Mouse (Mus musculus): ENCODE measurements around the gene Phyhipl.

The Phyhipl gene

DNA sequence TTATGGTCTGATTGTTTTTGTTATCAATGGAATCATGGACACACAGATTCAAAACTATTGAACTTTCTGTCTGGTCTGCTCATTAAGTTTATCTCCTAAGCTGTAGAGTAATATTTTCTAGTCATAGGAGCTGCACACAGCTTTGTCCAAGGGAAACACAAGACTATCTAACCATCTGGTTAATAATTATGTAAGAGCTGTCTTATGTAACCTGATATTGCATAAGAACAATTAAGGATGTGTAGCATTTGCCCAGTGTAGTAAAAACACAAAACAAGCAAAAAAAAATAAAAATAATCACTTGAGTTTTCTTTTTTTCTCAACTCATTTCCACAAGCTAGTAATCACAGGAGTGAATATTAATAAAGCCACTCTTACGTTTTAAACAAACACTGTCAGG is 20.5 kb downstream of the Phyhipl start:
- no peak for DNase-seq (ENCODE audit: low read depth)

DNA sequence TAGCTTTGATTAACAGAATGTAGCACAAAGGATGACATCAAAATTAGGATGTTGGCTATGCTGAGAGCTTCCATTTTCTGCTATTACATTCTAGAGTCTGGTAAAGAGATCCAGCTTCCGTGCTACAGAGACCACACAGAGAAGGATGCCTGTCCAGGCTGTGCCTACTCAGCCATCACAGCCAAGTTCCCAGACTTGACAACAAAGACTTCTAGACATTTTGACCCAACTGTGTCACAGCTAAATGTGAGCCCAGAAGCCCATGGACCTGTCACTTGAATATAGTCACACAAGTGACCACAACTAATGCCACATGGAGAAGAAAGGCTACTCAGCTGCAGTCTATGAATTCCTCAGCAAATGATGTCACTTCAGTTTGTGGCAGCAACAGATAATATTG is 24.6 kb downstream of the Phyhipl start:
- DNase-seq (ENCODE audit: low read depth), result no peak

GRCm38 (mm10) chr10:70623461-70623860 is 32.3 kb downstream of the Phyhipl start:
- DNase-seq (ENCODE audit: low read depth), result no peak

DNA sequence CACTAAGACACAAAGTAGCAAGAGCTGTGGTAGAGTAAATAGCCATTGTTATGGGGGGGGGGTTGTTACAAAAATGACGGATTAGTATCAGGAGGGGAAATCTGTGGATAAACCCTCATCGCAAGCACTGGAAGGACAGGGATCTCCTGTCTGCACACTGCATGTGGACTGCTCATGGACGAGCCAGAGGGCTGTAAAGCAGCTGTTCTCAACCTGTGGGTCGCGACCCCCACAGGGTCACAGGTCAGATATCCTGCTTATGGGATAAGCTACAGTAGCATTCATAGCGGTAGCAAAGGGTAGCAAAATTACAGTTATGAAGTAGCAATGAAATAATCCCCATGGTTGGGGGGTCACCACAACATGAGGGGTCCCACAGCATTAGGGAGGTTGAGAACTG is 39.4 kb downstream of the Phyhipl start:
- DNase-seq (ENCODE audit: low read depth), result no peak

GRCm38 (mm10) chr10:70611633-70612032 is 44.1 kb downstream of the Phyhipl start:
- no peak for DNase-seq (ENCODE audit: low read depth)

- no peak for DNase-seq (ENCODE audit: low read depth)
These were observed 55.9 kb downstream of the Phyhipl start for GRCm38 (mm10) chr10:70599925-70600305.

DNA sequence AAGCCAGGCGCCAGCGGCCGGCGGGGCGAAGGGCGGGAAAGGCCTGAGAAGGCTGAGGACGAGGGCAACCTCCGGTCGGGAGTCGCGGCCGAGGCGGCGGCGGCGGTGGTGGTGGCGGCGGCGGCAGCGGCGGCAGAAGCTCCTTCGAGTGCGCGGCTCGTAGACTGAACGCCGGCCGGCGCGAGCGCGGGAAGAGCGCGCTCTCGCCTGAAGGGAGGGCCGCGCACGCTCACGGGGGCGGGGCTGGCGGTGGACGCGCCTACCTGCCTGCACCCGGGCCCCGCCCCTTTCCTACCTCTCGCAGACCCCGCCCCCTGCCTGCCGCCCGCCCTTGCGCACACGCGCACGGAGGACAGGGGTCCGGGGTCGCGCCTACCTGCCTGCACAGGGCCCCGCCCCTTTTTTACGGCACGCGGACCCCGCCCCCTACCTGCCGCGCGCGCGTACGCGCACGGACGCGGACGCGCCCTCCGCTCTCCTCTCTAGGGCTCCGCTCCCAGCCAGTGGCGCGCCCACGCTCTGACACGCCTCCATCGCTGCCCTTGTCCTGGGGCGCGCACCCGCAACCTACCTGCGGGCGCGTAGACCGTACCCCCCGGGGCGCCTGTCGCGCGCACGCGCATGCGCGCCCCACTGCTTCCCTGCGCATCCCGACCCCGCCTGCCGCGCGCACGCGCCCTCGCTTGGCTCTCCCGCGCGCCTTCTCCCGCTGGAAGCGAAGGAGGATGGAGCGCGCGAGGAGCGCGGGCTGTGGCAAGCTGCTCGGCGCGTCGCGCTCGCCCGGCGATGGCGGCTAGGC is 56.4 kb downstream of the Phyhipl start:
- no peak for DNase-seq (ENCODE audit: low read depth)

DNA sequence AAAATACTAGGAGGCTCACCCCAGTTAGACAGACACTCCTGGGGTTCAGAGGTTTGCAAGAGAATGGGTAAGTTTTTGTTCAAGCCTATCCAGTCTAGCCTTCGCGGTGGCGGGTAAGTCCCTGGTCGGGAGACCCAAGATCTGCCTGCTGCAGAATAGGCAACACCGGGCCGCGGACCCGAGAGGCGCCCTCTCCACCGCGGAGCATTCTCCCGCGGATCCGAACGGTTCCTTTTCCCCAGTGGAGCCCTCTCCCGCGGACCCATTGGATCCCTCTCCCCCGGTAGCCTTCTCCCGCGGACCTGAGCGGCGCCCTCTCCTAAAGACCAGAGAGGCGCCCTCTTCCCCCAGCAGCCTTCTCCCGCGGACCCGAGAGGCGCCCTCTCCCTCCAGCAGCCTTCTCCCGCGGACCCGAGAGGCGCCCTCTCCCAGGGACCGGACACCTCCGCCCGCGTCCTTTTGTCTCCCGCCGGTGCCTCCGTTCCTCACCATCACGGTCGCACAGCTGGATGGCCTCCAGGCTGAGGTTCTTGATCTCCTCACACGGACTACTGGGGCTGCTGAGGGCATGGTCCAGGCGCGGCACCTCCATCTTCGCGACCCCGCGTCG is 57.1 kb downstream of the Phyhipl start:
- DNase-seq (ENCODE audit: low read depth), result no peak

DNA sequence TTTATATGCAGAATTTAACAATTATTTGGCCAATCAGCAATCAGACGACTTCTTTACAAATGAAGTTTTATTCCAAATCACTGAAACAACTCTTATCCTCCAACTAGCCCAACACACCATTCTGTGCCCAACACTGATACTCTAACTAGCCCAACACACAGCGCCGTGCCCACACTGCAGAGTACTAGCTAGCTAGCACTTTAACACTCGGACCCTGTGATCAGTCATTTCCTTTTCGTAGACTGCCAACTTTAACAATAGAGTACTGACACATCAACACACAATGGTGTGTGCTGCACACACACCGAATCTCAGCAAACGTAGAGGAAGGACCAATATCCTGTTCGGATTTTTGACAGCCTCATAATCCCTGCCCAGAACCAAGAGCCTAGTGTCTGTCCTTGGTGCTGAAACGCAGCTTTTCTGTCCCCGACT is 57.7 kb downstream of the Phyhipl start:
- no peak for DNase-seq (ENCODE audit: low read depth)

DNA sequence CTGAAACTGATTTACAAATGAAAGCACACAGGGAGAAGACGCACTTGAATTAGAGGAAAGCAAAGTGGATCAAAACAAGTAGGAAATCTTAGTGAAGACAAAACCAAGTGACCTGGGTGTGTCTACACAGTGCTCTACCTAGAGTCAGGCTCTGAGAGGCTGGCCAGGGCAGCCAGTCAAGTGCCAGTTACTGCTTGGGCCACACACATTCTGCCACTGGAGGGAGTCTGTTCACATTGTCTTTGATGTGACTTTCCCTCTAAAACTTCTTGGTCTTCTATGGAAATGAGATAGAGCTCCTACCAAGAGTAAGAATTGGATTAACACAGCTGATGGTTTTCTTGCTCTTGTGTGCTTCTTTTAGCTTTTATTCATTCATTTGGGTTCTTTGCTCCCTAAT is 61.8 kb downstream of the Phyhipl start:
- DNase-seq (ENCODE audit: low read depth), result no peak

DNA sequence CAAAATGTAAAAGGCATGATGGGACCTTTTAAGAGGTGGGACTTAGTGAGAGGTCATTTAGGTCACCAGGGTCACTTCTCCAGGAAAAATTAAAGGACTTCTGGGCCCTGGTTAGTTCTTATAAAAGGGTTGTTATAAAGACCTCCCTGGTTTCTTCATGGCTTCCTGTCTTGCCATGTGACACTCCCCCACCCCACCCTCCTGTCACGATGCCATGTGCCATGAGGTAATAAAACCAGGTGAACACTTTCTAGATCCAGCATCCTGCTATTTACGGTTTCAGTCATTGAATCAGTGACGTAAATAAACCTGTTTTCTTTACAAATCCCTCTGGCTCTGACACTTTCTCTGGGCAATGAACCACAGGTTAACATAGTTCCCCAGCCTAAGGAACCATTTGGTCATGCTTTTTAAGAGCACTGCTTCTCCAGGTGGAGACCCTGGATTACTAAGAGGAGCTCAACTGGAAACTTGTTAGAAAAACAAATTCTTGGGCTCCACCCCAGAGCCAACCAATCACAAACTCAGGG is 68.8 kb downstream of the Phyhipl start:
- no peak for DNase-seq (ENCODE audit: low read depth)

GRCm38 (mm10) chr10:70584171-70584570 is 71.6 kb downstream of the Phyhipl start:
- DNase-seq (ENCODE audit: low read depth), result no peak

DNA sequence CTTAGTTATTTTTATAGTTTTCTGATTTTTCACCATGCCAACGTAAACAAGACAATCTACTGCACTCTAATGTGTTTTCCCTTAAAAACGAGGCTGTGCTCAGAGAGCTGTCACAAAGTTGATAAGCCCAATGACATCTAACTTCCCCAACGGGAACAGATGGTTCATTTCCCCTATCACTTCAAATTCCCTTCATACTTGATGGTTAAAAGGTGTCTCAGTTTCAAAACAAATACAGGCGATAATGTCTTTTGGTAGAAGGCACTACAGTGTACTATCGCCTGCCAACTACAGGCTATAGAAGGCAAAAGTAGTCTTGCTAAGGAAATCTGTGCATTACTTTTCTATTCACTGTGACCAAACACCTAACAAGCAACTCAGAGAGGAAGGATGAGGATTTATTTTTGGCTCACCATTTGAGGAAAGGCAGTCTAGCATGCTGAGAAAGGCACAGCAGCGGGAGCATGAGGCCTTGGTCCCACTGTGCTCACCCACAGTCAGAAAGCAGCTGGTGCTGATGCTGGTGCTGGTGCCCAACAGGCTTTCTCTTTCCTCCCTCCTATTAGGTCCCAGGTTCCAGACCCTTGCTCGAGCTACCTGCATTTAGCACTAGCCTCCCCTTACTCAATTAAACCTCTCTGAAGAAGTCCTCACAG is 74.1 kb downstream of the Phyhipl start:
- no peak for DNase-seq (ENCODE audit: low read depth)

GRCm38 (mm10) chr10:70563636-70564035 is 92.1 kb downstream of the Phyhipl start:
- peak; percentile 3 for DNase-seq (ENCODE audit: low read depth)

DNA sequence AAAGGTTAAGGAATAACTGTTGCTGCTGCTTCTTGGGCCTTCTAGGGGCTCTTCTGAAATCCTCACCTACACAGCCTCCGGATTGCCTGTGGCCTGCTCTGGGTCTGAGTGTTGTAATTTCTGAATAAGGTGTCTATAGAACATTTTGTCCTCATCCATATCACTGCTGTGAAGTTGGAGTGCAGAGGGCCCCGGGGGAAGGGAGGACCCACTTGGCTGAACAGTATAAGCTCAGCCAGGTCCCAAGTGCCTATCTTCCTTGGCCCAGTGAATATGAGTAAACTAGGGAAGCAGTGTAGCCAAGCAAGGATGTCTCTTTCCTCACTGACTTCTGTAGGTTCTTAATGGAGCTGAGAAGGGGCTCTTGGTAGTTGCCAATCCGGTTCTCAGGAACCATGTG is 103.2 kb downstream of the Phyhipl start:
- DNase-seq (ENCODE audit: low read depth), result no peak

DNA sequence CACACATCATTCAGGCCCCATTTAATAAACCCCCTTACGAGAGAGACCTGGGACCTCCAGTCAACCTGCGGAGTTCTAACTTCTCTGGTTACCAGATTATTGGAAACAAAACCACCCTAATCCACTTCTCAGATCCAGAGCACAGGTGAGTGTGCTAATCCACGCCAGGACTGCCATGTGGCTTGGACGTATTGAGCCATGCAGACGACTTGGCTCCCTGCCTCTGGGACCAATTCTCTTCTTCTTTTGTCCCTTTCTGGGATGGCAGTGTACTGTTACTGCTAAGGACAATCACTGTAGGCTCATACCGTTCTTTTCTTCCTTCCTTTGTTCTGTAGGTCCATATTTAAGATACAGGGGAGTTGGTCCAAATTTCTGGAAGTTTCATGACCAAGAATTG is 112.9 kb downstream of the Phyhipl start:
- no peak for DNase-seq (ENCODE audit: low read depth)

DNA sequence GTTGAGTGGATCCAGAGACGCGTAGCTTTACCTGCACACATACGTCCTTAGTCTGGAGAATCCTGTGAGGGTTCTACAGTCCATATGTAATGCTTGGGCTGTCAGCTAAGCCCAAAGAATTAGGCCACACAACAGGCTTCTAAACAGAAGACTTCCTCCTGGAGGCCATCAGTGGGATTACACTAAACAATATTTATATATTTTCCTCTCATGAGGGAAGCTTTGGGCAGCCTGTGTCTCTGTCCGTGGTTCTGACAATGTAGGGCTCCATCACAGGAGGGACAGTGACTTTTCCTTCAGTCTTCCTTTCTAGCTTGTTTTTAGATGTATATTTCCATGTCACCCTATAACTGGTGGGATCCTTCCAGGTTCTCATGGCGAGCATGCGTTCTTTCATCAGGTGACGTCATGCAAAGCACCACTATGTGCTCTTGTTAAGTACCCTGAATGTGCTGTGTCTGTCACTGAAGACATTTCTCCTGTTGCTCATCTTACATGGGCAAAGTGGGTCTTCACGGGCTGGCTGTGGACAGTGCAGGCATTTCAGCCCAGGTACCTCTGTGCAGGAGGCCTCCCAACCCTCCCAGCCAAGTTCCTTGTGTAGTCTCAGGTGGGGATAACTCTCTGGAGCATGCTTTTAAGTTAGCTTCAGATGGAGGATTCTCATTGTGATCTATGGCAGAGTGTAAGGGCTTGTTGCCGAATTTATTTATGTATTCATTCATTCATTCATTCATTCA is 115.1 kb downstream of the Phyhipl start:
- no peak for DNase-seq (ENCODE audit: low read depth)

DNA sequence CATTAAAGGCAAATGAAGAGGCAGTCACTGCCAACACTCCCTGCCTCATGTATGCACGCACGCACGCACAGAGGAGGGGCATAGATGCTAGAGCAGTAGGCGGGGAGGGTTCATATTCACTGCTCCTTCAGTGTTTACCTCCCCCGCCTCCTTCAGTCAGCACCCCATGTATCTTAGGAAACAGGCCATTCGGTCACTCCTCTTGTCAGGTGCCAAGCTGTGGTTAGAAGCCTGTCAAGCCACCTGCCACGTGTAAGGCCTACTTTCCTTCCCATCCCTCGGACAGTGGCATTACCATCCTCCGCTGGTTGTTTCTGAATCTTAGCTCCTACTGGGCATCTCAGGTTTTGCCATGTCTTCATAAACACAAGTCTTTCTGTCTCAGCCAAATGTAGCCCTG is 116.5 kb downstream of the Phyhipl start:
- DNase-seq (ENCODE audit: low read depth), result no peak

GRCm38 (mm10) chr10:70537694-70538093 is 118.1 kb downstream of the Phyhipl start:
- DNase-seq (ENCODE audit: low read depth), result no peak

DNA sequence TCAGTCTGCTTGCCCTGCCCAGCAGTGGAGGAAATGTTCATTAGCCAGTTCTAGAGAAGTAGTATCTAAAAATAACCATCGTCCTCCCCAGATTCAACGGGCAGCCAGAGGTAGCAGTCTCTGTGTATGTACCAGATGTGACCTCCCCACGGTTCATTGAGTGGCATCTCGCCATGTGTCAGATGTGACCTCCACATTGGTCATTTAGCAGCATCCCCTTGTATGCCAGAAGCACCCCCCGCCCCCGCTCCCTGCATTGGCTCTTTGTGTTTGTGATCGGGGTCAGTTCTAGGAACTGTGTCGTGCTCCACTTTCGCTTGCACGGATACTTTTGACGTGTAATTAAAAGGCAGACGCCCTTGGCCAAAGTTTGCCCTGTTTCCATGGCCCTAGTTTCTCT is 120.4 kb downstream of the Phyhipl start:
- no peak for DNase-seq (ENCODE audit: low read depth)

DNA sequence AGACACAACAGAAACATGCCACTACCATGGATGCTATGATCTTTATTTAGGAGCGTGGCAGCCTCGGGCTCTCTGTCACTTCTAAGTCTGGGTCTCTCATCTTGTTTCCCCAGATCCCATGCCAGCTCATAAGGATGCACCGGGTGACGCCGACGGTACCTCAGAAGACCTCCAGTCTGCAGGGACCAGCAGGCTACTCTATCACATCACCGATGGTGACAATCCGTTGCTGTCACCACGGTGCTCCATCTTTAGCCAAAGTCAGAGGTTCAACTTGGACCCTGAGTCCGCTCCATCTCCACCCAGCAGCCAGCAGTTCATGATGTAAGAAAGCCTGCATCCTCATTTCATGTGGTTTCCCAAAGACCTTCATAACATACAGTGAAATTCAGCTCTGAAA is 121.2 kb downstream of the Phyhipl start:
- DNase-seq (ENCODE audit: low read depth), result no peak

DNA sequence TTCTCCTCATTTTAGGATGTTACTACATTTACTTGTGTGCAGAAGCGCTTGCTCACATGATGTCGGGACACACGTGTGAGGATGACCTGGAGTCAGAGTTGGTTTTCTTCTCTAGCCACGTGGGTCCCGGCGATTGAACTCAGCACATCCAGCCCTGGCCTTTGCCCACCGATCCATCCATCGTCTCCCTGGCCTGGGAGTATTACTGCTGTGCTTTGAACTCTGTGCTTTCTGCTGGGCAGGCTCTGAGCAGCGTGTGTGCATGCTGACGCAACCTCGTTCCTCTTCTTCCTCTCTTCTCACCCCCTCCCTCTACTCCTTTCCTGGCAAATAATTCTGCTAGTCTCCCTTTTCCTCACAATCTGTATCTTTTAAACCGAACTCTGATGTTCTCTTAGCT is 121.8 kb downstream of the Phyhipl start:
- DNase-seq (ENCODE audit: low read depth), result no peak
